Mouse (Mus musculus) 416B (cell line): ENCODE results near the gene Fbxl21.

ENCODE experiments used
- DNase-seq: peaks from one replicate; pipeline ENCODE4 v3.0.0; 2011; ENCODE audit warnings: low read depth

The Fbxl21 gene

GRCm38 (mm10) chr13:56534931-56535330 lies 12.7 kb downstream of the Fbxl21 start:
- no peak for DNase-seq

- DNase-seq: no peak
These were observed 13.3 kb downstream of the Fbxl21 start for GRCm38 (mm10) chr13:56535570-56535969.

- no peak for DNase-seq
These were observed 14.8 kb downstream of the Fbxl21 start for GRCm38 (mm10) chr13:56537026-56537425.

- no peak for DNase-seq
These were observed 17.6 kb downstream of the Fbxl21 start for GRCm38 (mm10) chr13:56539846-56540245.

- no peak for DNase-seq
These were observed 21.5 kb downstream of the Fbxl21 start for GRCm38 (mm10) chr13:56543805-56544204.

GRCm38 (mm10) chr13:56544956-56545355 lies 22.7 kb downstream of the Fbxl21 start:
- no peak for DNase-seq

- no peak for DNase-seq
These were observed 26.1 kb downstream of the Fbxl21 start, which contains the start of gene Lect2 for GRCm38 (mm10) chr13:56548401-56548800. Lect2 (minus strand) TSS chr13:56548502.

- peak; percentile 95 for DNase-seq
These were observed 27.1 kb downstream of the Fbxl21 start for GRCm38 (mm10) chr13:56549364-56549763.

- peak; percentile 62 for DNase-seq
These were observed 28.3 kb downstream of the Fbxl21 start for GRCm38 (mm10) chr13:56550574-56550973.

GRCm38 (mm10) chr13:56551661-56552060 lies 29.4 kb downstream of the Fbxl21 start:
- no peak for DNase-seq

GRCm38 (mm10) chr13:56553923-56554322 lies 31.7 kb downstream of the Fbxl21 start:
- no peak for DNase-seq

- peak; percentile 77 for DNase-seq
These were observed 32.1 kb downstream of the Fbxl21 start for GRCm38 (mm10) chr13:56554409-56554808.

- DNase-seq: peak; percentile 53
These were observed 33.7 kb downstream of the Fbxl21 start for GRCm38 (mm10) chr13:56555957-56556356.

GRCm38 (mm10) chr13:56556701-56557100 lies 34.4 kb downstream of the Fbxl21 start:
- DNase-seq: no peak

GRCm38 (mm10) chr13:56558811-56559210 lies 36.5 kb downstream of the Fbxl21 start:
- no peak for DNase-seq

- DNase-seq: no peak
These were observed 37.6 kb downstream of the Fbxl21 start for GRCm38 (mm10) chr13:56559841-56560370.

GRCm38 (mm10) chr13:56561129-56561528 lies 38.9 kb downstream of the Fbxl21 start:
- DNase-seq: no peak

GRCm38 (mm10) chr13:56563075-56563474 lies 40.8 kb downstream of the Fbxl21 start:
- DNase-seq: no peak

GRCm38 (mm10) chr13:56566336-56566735 lies 44.1 kb downstream of the Fbxl21 start:
- no peak for DNase-seq

GRCm38 (mm10) chr13:56571645-56572044 lies 49.4 kb downstream of the Fbxl21 start:
- DNase-seq: no peak

GRCm38 (mm10) chr13:56575074-56575473 lies 52.8 kb downstream of the Fbxl21 start:
- no peak for DNase-seq

- peak; percentile 79 for DNase-seq
These were observed 53.5 kb downstream of the Fbxl21 start for GRCm38 (mm10) chr13:56575701-56576321.

GRCm38 (mm10) chr13:56578097-56578496 lies 55.8 kb downstream of the Fbxl21 start:
- DNase-seq: no peak

GRCm38 (mm10) chr13:56580450-56580849 lies 58.2 kb downstream of the Fbxl21 start:
- no peak for DNase-seq
